Mouse (Mus musculus) ES-Bruce4 (cell line): Measurements from ENCODE around the gene Rab5c. TPM values are rescaled to one million over a fixed set of nuclear protein-coding genes. Genes with fewer than 3 reads are reported as not detected.
A peak's percentile ranks its signal among the peaks of the same experiment; 100 is the strongest.

Experiments
- H3K27ac ChIP-seq: 2 replicates; pipeline ENCODE4 v1.5.1; 2012; ENCODE audit warnings: low read length, inconsistent platforms; ENCODE audit not compliant: insufficient read depth
- H3K27me3 ChIP-seq: 2 replicates; pipeline ENCODE4 v1.6.1; 2012; ENCODE audit warnings: mild to moderate bottlenecking, low read length, inconsistent platforms; ENCODE audit not compliant: control insufficient read depth, poor library complexity, insufficient read depth, severe bottlenecking
- H3K36me3 ChIP-seq: 2 replicates; pipeline ENCODE4 v1.6.1; 2012; ENCODE audit warnings: inconsistent platforms, mild to moderate bottlenecking, low read length, moderate library complexity; ENCODE audit not compliant: control insufficient read depth, poor library complexity, insufficient read depth, severe bottlenecking
- H3K4me1 ChIP-seq: one replicate; pipeline ENCODE4 v1.8.1; 2011; ENCODE audit warnings: low read length; ENCODE audit not compliant: control insufficient read depth, insufficient read depth
- H3K4me3 ChIP-seq: 2 replicates; pipeline ENCODE4 v1.5.1; 2011; ENCODE audit warnings: low read depth, mild to moderate bottlenecking, low read length
- H3K9ac ChIP-seq: 2 replicates; pipeline ENCODE4 v1.6.1; 2012; ENCODE audit warnings: low read depth, mild to moderate bottlenecking, inconsistent platforms; ENCODE audit not compliant: poor library complexity, severe bottlenecking
- H3K9me3 ChIP-seq: replicated peaks from 2 replicates; pipeline ENCODE4 v1.6.1; 2012; ENCODE audit warnings: mild to moderate bottlenecking, low read length, inconsistent platforms; ENCODE audit not compliant: control insufficient read depth, poor library complexity, insufficient read depth, severe bottlenecking
- CTCF ChIP-seq: IDR thresholded peaks from one replicate; pipeline ENCODE4 v1.8.1; 2011; ENCODE audit warnings: low read depth, low read length
- EP300 ChIP-seq: IDR thresholded peaks from 2 replicates; pipeline ENCODE4 v1.6.1; 2011; ENCODE audit warnings: low read depth, low read length; ENCODE audit not compliant: insufficient read depth
- POLR2A ChIP-seq: IDR thresholded peaks from one replicate; pipeline ENCODE4 v1.8.1; 2011; ENCODE audit warnings: low read length; ENCODE audit not compliant: insufficient read depth
- polyA plus RNA-seq: library from polyadenylated mRNA; stranded (reverse); fragments of >200 nt; gene quantifications from 2 replicates; pipeline ENCODE4 v1.2.4, GENCODE M21; 2011; ENCODE audit warnings: low read depth; ENCODE audit not compliant: missing spikeins, insufficient read depth, insufficient read length

Gene Rab5c
- polyA plus RNA-seq, 1 experiment = 95.2 TPM

DNA sequence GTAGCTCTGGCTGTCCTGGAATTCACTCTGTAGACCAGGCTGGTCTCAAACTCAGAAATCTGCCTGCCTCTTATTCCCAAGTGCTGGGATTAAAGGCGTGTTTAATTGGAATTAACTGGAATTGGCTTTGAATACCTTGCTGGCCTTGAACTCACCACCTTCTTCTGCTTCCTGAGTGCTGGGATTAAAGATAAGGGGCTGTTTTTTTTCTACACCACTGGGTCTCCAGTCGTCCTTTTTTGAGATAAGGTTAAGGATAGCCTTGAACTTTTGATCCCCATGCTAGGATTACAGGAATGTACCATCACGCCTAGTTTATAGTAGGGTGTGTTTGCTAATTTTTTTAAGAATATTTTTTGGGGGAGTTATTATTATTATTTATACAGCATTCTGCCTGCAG lies 40.1 kb upstream of the Rab5c start:
- H3K36me3 ChIP-seq = no peaks in the 10 kb centered on the region
- no peak overlapping the region for H3K9ac ChIP-seq
- TF ChIP-seq POLR2A (no peak), CTCF (no peak), EP300 (no peak)
- no peak overlapping the region for H3K27ac ChIP-seq
- peaks cover 2% of the 10 kb centered on the region for H3K4me1 ChIP-seq
- no peaks in the 10 kb centered on the region for H3K9me3 ChIP-seq
- H3K4me3 ChIP-seq = no peak overlapping the region
- H3K27me3 ChIP-seq = no peaks in the 10 kb centered on the region

DNA sequence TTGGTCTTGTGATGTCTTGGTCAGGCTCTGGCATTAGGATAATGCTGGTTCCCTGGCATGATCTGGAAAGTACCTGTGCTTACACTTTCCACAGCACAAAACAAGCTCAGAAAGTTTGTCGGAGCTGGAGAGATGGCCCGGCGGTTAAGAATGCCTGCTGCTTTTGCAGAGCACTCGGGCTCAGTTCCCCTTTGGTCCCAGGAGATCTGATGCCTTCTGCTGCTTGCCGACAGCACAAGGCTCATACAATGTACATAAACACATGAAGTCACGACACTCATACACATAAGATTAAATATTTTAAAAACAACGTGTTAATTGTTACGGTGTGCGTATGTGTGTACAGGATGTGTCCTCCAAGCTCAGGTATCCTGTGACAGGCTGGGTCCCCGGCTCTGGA lies 37.9 kb upstream of the Rab5c start:
- Histone ChIP-seq H3K4me3 (no peak overlapping the region), H3K9me3 (no peaks in the 10 kb centered on the region), H3K4me1 (no peaks in the 10 kb centered on the region), H3K36me3 (no peaks in the 10 kb centered on the region), H3K27me3 (no peaks in the 10 kb centered on the region), H3K9ac (no peak overlapping the region), H3K27ac (no peak overlapping the region)
- TF ChIP-seq POLR2A (no peak), CTCF (no peak), EP300 (no peak)

DNA sequence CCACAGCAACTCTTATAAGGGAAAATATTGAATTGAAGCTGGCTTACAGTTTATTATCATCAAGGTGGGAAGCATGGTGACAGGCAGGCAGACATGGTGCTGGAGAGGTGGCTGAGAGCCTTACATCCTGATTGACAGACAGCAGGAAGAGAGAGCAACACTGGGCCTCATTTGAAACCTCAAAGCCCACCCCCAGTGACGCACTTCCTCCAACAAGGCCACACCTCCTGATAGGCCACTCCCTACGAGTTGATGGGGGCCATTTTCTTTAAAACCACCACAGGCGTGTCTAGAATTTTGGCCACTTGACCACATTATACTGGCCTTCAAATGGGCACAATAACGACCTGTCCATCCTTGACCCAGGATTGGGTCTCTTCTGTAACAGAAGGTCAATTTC lies 36.2 kb upstream of the Rab5c start:
- Histone ChIP-seq H3K27ac (no peak overlapping the region), H3K9me3 (no peaks in the 10 kb centered on the region), H3K9ac (no peak overlapping the region), H3K4me1 (no peaks in the 10 kb centered on the region), H3K36me3 (no peaks in the 10 kb centered on the region), H3K4me3 (peak overlapping the region; percentile 16; the same call in 1 of the 2 replicates), H3K27me3 (no peaks in the 10 kb centered on the region)
- TF ChIP-seq EP300 (no peak), POLR2A (no peak), CTCF (no peak)

DNA sequence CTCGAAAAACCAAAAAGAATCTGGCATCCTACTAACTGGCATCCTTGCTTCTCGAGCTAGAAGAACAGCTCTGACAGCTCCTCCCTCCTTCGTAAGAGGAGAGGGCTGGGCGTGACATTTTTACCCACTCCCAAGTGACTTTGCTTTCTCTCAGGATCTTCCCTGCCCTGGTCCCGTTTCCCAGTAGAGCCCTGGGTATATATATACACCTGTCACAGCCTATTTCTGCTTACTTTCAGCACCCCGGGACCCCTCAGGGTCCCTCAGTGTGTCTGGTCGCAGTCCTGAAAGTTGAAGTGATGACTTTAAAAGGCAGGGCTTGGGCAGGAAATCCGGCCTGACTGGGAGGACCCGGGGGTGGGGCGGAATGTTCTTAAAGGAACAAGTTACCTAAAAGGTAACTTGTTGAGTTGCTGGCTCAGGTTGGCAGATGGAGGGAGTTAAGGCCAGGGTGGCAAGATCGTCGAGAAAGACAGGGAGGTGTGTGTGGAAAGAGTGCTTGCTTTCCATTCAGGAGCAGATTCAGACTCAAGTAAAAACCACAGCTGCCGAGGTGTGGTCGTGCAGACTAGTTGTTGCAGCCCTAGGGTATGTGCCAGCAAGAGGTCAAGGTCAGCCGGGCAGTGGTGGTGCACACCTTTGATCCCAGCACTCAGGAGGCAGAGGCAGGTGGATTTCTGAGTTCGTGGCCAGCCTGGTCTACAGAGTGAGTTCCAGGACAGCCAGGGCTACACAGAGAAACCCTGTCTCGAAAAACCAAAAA lies 32.8 kb upstream of the Rab5c start, which contains the start of gene Ghdc:
Ghdc (minus strand) TSS at position 312 of the 763 bp plus-strand sequence.
- Histone ChIP-seq H3K27me3 (no peaks in the 10 kb centered on the region), H3K9ac (peak within 1 kb of the TSS; percentile 21), H3K4me1 (no peaks in the 10 kb centered on the region), H3K4me3 (peak within 1 kb of the TSS; percentile 84), H3K27ac (peak within 1 kb of the TSS; percentile 31), H3K9me3 (no peaks in the 10 kb centered on the region), H3K36me3 (no peaks in the 10 kb centered on the region)
- no peak for TF ChIP-seq CTCF
- TF ChIP-seq POLR2A = no peak
- 0 out of 2 replicates have a peak, but pooled peaks have one; percentile 39 for TF ChIP-seq EP300

DNA sequence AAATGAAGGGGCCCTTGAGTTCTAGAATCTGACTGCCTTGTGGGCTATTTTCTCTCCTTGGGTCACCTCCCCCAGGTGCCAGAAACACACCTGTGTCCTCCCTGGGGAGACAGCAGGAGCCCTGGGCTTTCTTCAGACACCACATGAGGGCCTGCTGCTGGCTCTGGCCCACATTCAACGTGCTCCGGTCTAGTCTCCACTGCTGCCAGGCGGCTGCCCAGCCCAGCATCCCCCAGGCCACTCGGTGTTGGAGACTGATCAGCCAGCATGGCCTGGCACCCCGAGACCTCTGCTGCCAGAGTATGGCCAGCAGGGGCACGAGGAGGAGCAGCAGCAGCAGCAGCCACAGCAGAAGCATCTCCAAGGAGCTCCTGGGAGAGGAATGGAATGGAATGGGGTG lies 32.0 kb upstream of the Rab5c start:
- Histone ChIP-seq H3K27me3 (no peaks in the 10 kb centered on the region), H3K27ac (no peak overlapping the region), H3K9ac (peak overlapping the region; percentile 21; the same call in 1 of the 2 replicates), H3K36me3 (no peaks in the 10 kb centered on the region), H3K4me1 (no peaks in the 10 kb centered on the region), H3K4me3 (peak overlapping the region; percentile 84), H3K9me3 (no peaks in the 10 kb centered on the region)
- TF ChIP-seq CTCF (no peak), POLR2A (no peak), EP300 (no peak)

DNA sequence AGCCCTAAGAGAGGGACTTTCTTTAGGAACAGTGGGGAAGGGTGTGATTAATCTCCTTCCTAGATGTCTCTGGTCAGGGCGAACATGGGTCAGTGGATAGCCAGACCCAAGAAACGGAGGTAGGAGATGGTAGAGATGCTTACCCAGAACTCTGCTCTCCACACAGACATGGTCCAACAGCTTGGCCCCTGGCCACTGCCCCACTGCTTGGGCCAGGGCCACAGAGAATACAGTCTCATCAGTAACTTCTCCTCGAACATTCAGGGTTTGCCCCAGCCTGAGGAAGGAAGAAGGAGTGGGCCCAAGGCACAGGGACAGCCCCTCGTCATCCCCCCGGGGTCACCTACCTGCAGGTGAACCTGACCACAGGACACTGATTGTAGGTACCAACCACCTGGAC lies 29.9 kb upstream of the Rab5c start:
- Histone ChIP-seq H3K9ac (no peak overlapping the region), H3K9me3 (no peaks in the 10 kb centered on the region), H3K36me3 (no peaks in the 10 kb centered on the region), H3K4me1 (no peaks in the 10 kb centered on the region), H3K27ac (no peak overlapping the region), H3K4me3 (no peak overlapping the region), H3K27me3 (no peaks in the 10 kb centered on the region)
- TF ChIP-seq POLR2A (no peak), CTCF (no peak), EP300 (no peak)
